Mouse (Mus musculus): ENCODE measurements around the gene Ceacam10.
"Not testable (repeated sequence)": the region's sequence is repeated elsewhere in the genome, so short reads cannot be mapped to it uniquely, and the experiment has no call there.

The Ceacam10 gene

GRCm38 (mm10) chr7:24776918-24777317 lies at the start of gene Ceacam10:
Ceacam10 (plus strand) TSS chr7:24777206.
- not testable (repeated sequence) for DNase-seq (ENCODE audit: low spot score in 2 of 2)

- DNase-seq (ENCODE audit: low spot score in 2 of 2), result no peak
Measured at GRCm38 (mm10) chr7:24735970-24736670, 40.9 kb upstream of the Ceacam10 start.

- DNase-seq (ENCODE audit: low spot score in 2 of 2), result no peak
Measured at GRCm38 (mm10) chr7:24750695-24751094, 26.3 kb upstream of the Ceacam10 start.

GRCm38 (mm10) chr7:24751610-24752009 lies 25.4 kb upstream of the Ceacam10 start:
- no peak for DNase-seq (ENCODE audit: low spot score in 2 of 2)

GRCm38 (mm10) chr7:24753476-24753875 lies 23.5 kb upstream of the Ceacam10 start:
- no peak for DNase-seq (ENCODE audit: low spot score in 2 of 2)

- no peak for DNase-seq (ENCODE audit: low spot score in 2 of 2)
Measured at GRCm38 (mm10) chr7:24758520-24758919, 18.5 kb upstream of the Ceacam10 start.

- DNase-seq (ENCODE audit: low spot score in 2 of 2), result no peak
Measured at GRCm38 (mm10) chr7:24760211-24760610, 16.8 kb upstream of the Ceacam10 start, which contains the start of gene Cd177. Cd177 (minus strand) TSS chr7:24760311.

GRCm38 (mm10) chr7:24761161-24761560 lies 15.8 kb upstream of the Ceacam10 start:
- no peak for DNase-seq (ENCODE audit: low spot score in 2 of 2)

- DNase-seq (ENCODE audit: low spot score in 2 of 2), result no peak
Measured at GRCm38 (mm10) chr7:24762574-24762973, 14.4 kb upstream of the Ceacam10 start.

GRCm38 (mm10) chr7:24771361-24771760 lies 5.6 kb upstream of the Ceacam10 start:
- DNase-seq (ENCODE audit: low spot score in 2 of 2), result no peak

- DNase-seq (ENCODE audit: low spot score in 2 of 2), result no peak
Measured at GRCm38 (mm10) chr7:24773942-24774535, 3.0 kb upstream of the Ceacam10 start.

- no peak for DNase-seq (ENCODE audit: low spot score in 2 of 2)
Measured at GRCm38 (mm10) chr7:24776145-24776544, 861 bp upstream of the Ceacam10 start.

GRCm38 (mm10) chr7:24797918-24798317 lies 20.9 kb downstream of the Ceacam10 start:
- DNase-seq (ENCODE audit: low spot score in 2 of 2), result no peak

- no peak for DNase-seq (ENCODE audit: low spot score in 2 of 2)
Measured at GRCm38 (mm10) chr7:24802149-24802767, 25.3 kb downstream of the Ceacam10 start.

GRCm38 (mm10) chr7:24804826-24805225 lies 27.8 kb downstream of the Ceacam10 start:
- no peak for DNase-seq (ENCODE audit: low spot score in 2 of 2)

- no peak for DNase-seq (ENCODE audit: low spot score in 2 of 2)
Measured at GRCm38 (mm10) chr7:24809041-24809440, 32.0 kb downstream of the Ceacam10 start.

GRCm38 (mm10) chr7:24817502-24817901 lies 40.5 kb downstream of the Ceacam10 start:
- peak; percentile 36 to 75 for DNase-seq (ENCODE audit: low spot score in 2 of 2)

GRCm38 (mm10) chr7:24824452-24824851 lies 47.4 kb downstream of the Ceacam10 start:
- no peak for DNase-seq (ENCODE audit: low spot score in 2 of 2)

- no peak for DNase-seq (ENCODE audit: low spot score in 2 of 2)
Measured at GRCm38 (mm10) chr7:24827181-24827580, 50.2 kb downstream of the Ceacam10 start.

Measured in urinary bladder, postnatal 4 days (tissue).